13 mouse cellular contexts compared by ENCODE assay signal in genomic region chr6:53806591-53807023, GRCm38 (mm10). TPM values are rescaled to one million over a fixed set of nuclear protein-coding genes. Genes with fewer than 3 reads are reported as not detected.
A peak's percentile ranks its signal among the peaks of the same experiment; 100 is the strongest.
DNase-seq lines count a peak whose midpoint lies in the region; ATAC-seq and TF ChIP-seq lines count a peak whose summit lies in the region.
"Had no signal": no experiment of that assay in that cellular context is flagged by ENCODE, and none has a peak within 500 bp of the region (broad histone marks: within the 10 kb centered on the region; RNA-seq: fewer than 3 reads in every experiment).

No protein-coding gene starts in this region.

- H3K9me3 ChIP-seq in lung, embryonic 15.5 days: no peaks in the 10 kb centered on the region
- H3K9me3 ChIP-seq in intestine, postnatal 0 days (ENCODE audit: control insufficient read depth): no peaks in the 10 kb centered on the region
- H3K9me3 ChIP-seq: embryonic facial prominence, embryonic 12.5 days; forebrain, embryonic 13.5 days; midbrain, embryonic 15.5 days had no signal

- H3K27ac ChIP-seq in lung, embryonic 15.5 days: no peak overlapping the region
- H3K27ac ChIP-seq in intestine, postnatal 0 days (ENCODE audit: low read depth, low read length): no peak overlapping the region
- H3K27ac ChIP-seq: embryonic facial prominence, embryonic 12.5 days; forebrain, embryonic 13.5 days; midbrain, embryonic 15.5 days had no signal

- DNase-seq in adrenal gland, adult 2 months: peak; percentile 68
- DNase-seq in adrenal gland, adult 8-10 months: no peak
- no peak for DNase-seq in lung, postnatal 4 days
- peak; percentile 73 for DNase-seq in embryo, embryonic 10 days (ENCODE audit: low spot score)
- peak; percentile 55 to 66 for DNase-seq in kidney, postnatal 4 days
- no peak for DNase-seq in frontal cortex, postnatal 25 days (ENCODE audit: low spot score in 2 of 2)
- DNase-seq: cerebellum, adult 11-12 months; gastrocnemius, postnatal 36 days had no signal

- no peak overlapping the region for H3K4me2 ChIP-seq in lung, embryonic 15.5 days
- no peak overlapping the region for H3K4me2 ChIP-seq in intestine, postnatal 0 days (replicated peaks; ENCODE audit: low read depth)
- H3K4me2 ChIP-seq: embryonic facial prominence, embryonic 12.5 days; forebrain, embryonic 13.5 days; midbrain, embryonic 15.5 days had no signal

- peaks cover 24% of the 10 kb centered on the region for H3K4me1 ChIP-seq in lung, embryonic 15.5 days
- no peaks in the 10 kb centered on the region for H3K4me1 ChIP-seq in intestine, postnatal 0 days (replicated peaks; ENCODE audit: control insufficient read depth, insufficient read depth, low read length)

- TF ChIP-seq CTCF in intestine, postnatal 0 days (IDR thresholded peaks at IDR 0.05; ENCODE audit: low read depth): no peak

- H3K9ac ChIP-seq in lung, embryonic 15.5 days: no peak overlapping the region
- no peak overlapping the region for H3K9ac ChIP-seq in intestine, postnatal 0 days (ENCODE audit: low read depth, low read length)
- H3K9ac ChIP-seq: embryonic facial prominence, embryonic 12.5 days; forebrain, embryonic 13.5 days; midbrain, embryonic 15.5 days had no signal

- WGBS in lung, embryonic 15.5 days: 27% methylated on average over 8 of the region's 8 CpGs
- 68% methylated on average over 8 of the region's 8 CpGs for WGBS in intestine, postnatal 0 days

- no peaks in the 10 kb centered on the region for H3K27me3 ChIP-seq in lung, embryonic 15.5 days
- H3K27me3 ChIP-seq in intestine, postnatal 0 days (replicated peaks; ENCODE audit: control insufficient read depth, insufficient read depth, low read length): no peaks in the 10 kb centered on the region
- H3K27me3 ChIP-seq: embryonic facial prominence, embryonic 12.5 days; forebrain, embryonic 13.5 days; midbrain, embryonic 15.5 days had no signal

- 0 out of 2 replicates have a peak, but pooled peaks have one; percentile 40 for ATAC-seq in lung, embryonic 15.5 days (ENCODE audit: borderline replicate concordance, extremely low read depth, low FRiP score, low TSS enrichment)
- no peak for ATAC-seq in intestine, postnatal 0 days
- ATAC-seq: forebrain, embryonic 13.5 days; midbrain, embryonic 15.5 days had no signal

- no peaks in the 10 kb centered on the region for H3K36me3 ChIP-seq in lung, embryonic 15.5 days
- H3K36me3 ChIP-seq in intestine, postnatal 0 days (ENCODE audit: control insufficient read depth, insufficient read depth): no peaks in the 10 kb centered on the region
- H3K36me3 ChIP-seq: embryonic facial prominence, embryonic 12.5 days; midbrain, embryonic 15.5 days had no signal

- H3K4me3 ChIP-seq in lung, embryonic 15.5 days: no peak overlapping the region
- no peak overlapping the region for H3K4me3 ChIP-seq in intestine, postnatal 0 days (ENCODE audit: low read depth, low read length)
- H3K4me3 ChIP-seq: embryonic facial prominence, embryonic 12.5 days; forebrain, embryonic 13.5 days; midbrain, embryonic 15.5 days had no signal

RNA-seq across cellular contexts. Expression of gene Tril, which starts 14.0 kb away (rescaled TPM):
- total RNA-seq in adrenal gland, adult 2 months (2021): 1 to 10 TPM; 5.9 to 8.8 TPM
- 13.9 and 17.4 TPM in 2 replicates for polyA plus RNA-seq in adrenal gland, adult 2 months (2012; rRNA removed)
- total RNA-seq in adrenal gland, adult 8-10 months (2022): 10 to 100 TPM in 1 of 4 experiments, 1 to 10 TPM in 3; 5.1 to 13.0 (median 8.1) TPM
- 48.4 and 50.7 TPM in 2 replicates for polyA plus RNA-seq in lung, embryonic 15.5 days (2015; fragmentation: Nextera tagmentation; extraction: Ambion mirVana)
- 5.7 TPM in 2 replicates for polyA plus RNA-seq in intestine, postnatal 0 days (2015; fragmentation: Nextera tagmentation; extraction: Ambion mirVana)

Comparison
In these comparisons a context has a peak if more than half of its experiments do, and no peak if none do; other contexts are left out.
1. DNase-seq: peak in adrenal gland, adult 2 months (single experiment), embryo, embryonic 10 days (single experiment) and kidney, postnatal 4 days (2 of 2); none in adrenal gland, adult 8-10 months (single experiment), lung, postnatal 4 days (0 of 2) and frontal cortex, postnatal 25 days (0 of 2).